Mouse (Mus musculus): ENCODE measurements at regions not wholly inside any gene's neighbourhood (a gene's known extent, or its start where the extent isn't known, plus 50 kb on each side); places are given as distances from the start of the nearest gene placed in this dataset.

DNA sequence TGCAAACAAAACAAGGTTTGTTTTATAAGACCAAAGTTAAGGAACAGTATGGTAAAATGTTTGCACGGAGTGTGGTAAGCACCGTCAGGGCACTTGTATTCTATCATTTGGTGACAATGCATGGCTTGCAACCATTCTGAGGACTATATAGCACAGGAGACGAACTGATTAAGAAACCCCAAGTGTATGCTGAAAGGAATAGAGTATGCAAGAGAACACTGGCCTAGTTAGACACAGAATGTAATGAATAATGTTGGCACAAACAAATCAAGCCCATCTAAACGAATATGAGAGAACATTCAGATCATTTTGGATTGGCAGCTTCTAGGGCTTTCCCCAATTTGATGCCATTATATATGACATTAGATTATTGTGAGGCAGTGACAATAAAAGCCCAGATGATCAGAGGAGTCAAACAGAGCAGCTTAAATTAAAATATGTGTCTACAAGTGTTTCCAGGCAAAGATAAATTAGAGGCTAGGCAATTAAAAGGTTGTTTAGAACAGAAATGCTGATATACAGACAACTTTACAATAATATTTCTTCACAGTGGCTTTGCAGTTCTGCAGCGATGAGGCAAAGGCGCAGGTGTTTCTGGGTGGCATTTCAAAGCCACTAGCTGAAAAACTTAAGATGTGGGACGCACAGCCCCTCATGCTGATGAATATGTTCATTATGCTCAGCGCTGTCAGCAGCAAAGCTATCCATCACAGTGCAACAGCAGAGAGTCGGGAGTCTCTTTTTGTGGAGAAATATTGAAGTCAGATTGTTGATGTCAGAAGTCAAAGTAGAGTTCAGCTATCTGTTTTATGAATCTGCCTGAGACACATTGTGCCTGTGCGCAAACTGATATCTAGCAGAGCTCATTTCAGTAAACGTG lies 456.9 kb downstream of the Prkd1 start:
- TF ChIP-seq POLR2A (IDR thresholded peaks at IDR 0.05; ENCODE audit: insufficient read length, low read depth): no peak
- TF ChIP-seq POLR2AphosphoS2 (IDR thresholded peaks at IDR 0.05; ENCODE audit: insufficient read length, low read depth): no peak
- no peak for TF ChIP-seq MYOG (IDR thresholded peaks at IDR 0.05; ENCODE audit: control insufficient read depth in 1 of 3, insufficient read depth in 1 of 3, insufficient read length in 2 of 3, low read depth in 2 of 3)
- TF ChIP-seq E2F4 (IDR thresholded peaks at IDR 0.05; ENCODE audit: insufficient read depth): no peak
- no peak for TF ChIP-seq CEBPB (IDR thresholded peaks at IDR 0.05; ENCODE audit: insufficient read depth, poor library complexity, severe bottlenecking)
- TF ChIP-seq USF1 (IDR thresholded peaks at IDR 0.05; ENCODE audit: low read depth): no peak
